Mouse (Mus musculus) MEL (cell line): ENCODE measurements around the gene Atp6v0a2. TPM values are rescaled to one million over a fixed set of nuclear protein-coding genes. Genes with fewer than 3 reads are reported as not detected.
A peak's percentile ranks its signal among the peaks of the same experiment; 100 is the strongest.

Experiments
- DNase-seq: peaks from one replicate; pipeline ENCODE4 v3.0.0; 2011; ENCODE audit warnings: low read depth, low spot score
- H3K27ac ChIP-seq: 2 replicates; pipeline ENCODE4 v1.5.1; 2012; ENCODE audit warnings: low read depth, mild to moderate bottlenecking, control low read depth, low read length, moderate library complexity; ENCODE audit not compliant: control insufficient read depth
- H3K27me3 ChIP-seq, 2 experiments: fragments of 150-350 bp in 1 of 2; sonication (generic) in 1 of 2; 2 replicates each; pipeline ENCODE4 v1.6.1; 2012; ENCODE audit warnings: low read length in 2 of 2, mild to moderate bottlenecking in 2 of 2, improper control_type of control experiment in 1 of 2, moderate library complexity in 1 of 2; ENCODE audit not compliant: insufficient read depth in 2 of 2, control insufficient read depth in 1 of 2
- H3K36me3 ChIP-seq, 2 experiments: 2 replicates each; pipeline ENCODE4 v1.6.1; 2012 to 2014; ENCODE audit warnings: low read length in 2 of 2, improper control_type of control experiment in 1 of 2, inconsistent platforms in 1 of 2, mild to moderate bottlenecking in 1 of 2; ENCODE audit not compliant: insufficient read depth in 2 of 2, control insufficient read depth in 1 of 2
- H3K4me1 ChIP-seq, 2 experiments: fragments of 150-350 bp in 1 of 2; sonication (generic) in 1 of 2; 2 replicates each; pipeline ENCODE4 v1.6.1; 2012; ENCODE audit warnings: low read length in 2 of 2, improper control_type of control experiment in 1 of 2, mild to moderate bottlenecking in 1 of 2; ENCODE audit not compliant: insufficient read depth in 2 of 2, control insufficient read depth in 1 of 2
- H3K4me3 ChIP-seq, 2 experiments: fragments of 150-350 bp in 1 of 2; sonication (generic) in 1 of 2; 2 replicates each; pipeline ENCODE4 v1.5.1; 2012; ENCODE audit warnings: low read depth in 2 of 2, low read length in 2 of 2, mild to moderate bottlenecking in 2 of 2, moderate library complexity in 2 of 2, control low read depth in 1 of 2, improper control_type of control experiment in 1 of 2; ENCODE audit not compliant: control insufficient read depth in 1 of 2, insufficient read depth in 1 of 2
- H3K79me2 ChIP-seq: 2 replicates; pipeline ENCODE4 v1.6.1; 2012; ENCODE audit warnings: mild to moderate bottlenecking, low read length, moderate library complexity; ENCODE audit not compliant: control insufficient read depth, poor library complexity, insufficient read depth
- H3K9ac ChIP-seq: 2 replicates; pipeline ENCODE4 v1.6.1; 2012; ENCODE audit warnings: low read depth, mild to moderate bottlenecking, control low read depth, low read length, moderate library complexity; ENCODE audit not compliant: control insufficient read depth, poor library complexity, severe bottlenecking
- H3K9me3 ChIP-seq: fragments of 150-350 bp; sonication (generic); replicated peaks from 2 replicates; pipeline ENCODE4 v1.6.1; 2012; ENCODE audit warnings: mild to moderate bottlenecking, low read length, improper control_type of control experiment, moderate library complexity; ENCODE audit not compliant: insufficient read depth
- BHLHE40 ChIP-seq: IDR thresholded peaks from 2 replicates; pipeline ENCODE4 v1.6.1; 2012; ENCODE audit warnings: low read depth, mild to moderate bottlenecking, inconsistent platforms, low read length, improper control_type of control experiment, borderline replicate concordance
- CHD1 ChIP-seq: IDR thresholded peaks from 2 replicates; pipeline ENCODE4 v1.6.1; 2012; ENCODE audit warnings: low read depth, mild to moderate bottlenecking, inconsistent platforms, low read length, improper control_type of control experiment
- CHD2 ChIP-seq: IDR thresholded peaks from 2 replicates; pipeline ENCODE4 v1.6.1; 2011; ENCODE audit warnings: low read length, improper control_type of control experiment
- CTCF ChIP-seq, 3 experiments: IDR thresholded peaks in 2 of 3; conservative IDR thresholded peaks in 1 of 3; 2 replicates each; pipeline ENCODE4 v1.5.1; 2011 to 2012; ENCODE audit warnings: low read length in 3 of 3, low read depth in 2 of 3, mild to moderate bottlenecking in 2 of 3, improper control_type of control experiment in 1 of 3, inconsistent platforms in 1 of 3, mixed read lengths in 1 of 3, moderate library complexity in 1 of 3; ENCODE audit not compliant: control insufficient read depth in 1 of 3, insufficient read depth in 1 of 3, poor library complexity in 1 of 3, severe bottlenecking in 1 of 3
- E2F4 ChIP-seq: IDR thresholded peaks from 2 replicates; pipeline ENCODE4 v1.6.1; 2011; ENCODE audit warnings: low read depth, low read length, improper control_type of control experiment, borderline replicate concordance
- ETS1 ChIP-seq: IDR thresholded peaks from 2 replicates; pipeline ENCODE4 v1.6.1; 2012; ENCODE audit warnings: low read depth, mild to moderate bottlenecking, inconsistent platforms, low read length, improper control_type of control experiment, moderate library complexity
- GABPA ChIP-seq: IDR thresholded peaks from 2 replicates; pipeline ENCODE4 v1.6.1; 2012; ENCODE audit warnings: low read depth, mild to moderate bottlenecking, inconsistent platforms, low read length, improper control_type of control experiment, moderate library complexity
- GATA1 ChIP-seq: IDR thresholded peaks from 2 replicates; pipeline ENCODE4 v1.6.1; 2011; ENCODE audit warnings: low read depth, low read length, improper control_type of control experiment
- HCFC1 ChIP-seq: IDR thresholded peaks from 2 replicates; pipeline ENCODE4 v1.6.1; 2012; ENCODE audit warnings: low read depth, mild to moderate bottlenecking, inconsistent platforms, low read length, improper control_type of control experiment, moderate library complexity
- JUND ChIP-seq: IDR thresholded peaks from 2 replicates; pipeline ENCODE4 v1.6.1; 2011; ENCODE audit warnings: low read depth, mild to moderate bottlenecking, improper control_type of control experiment, low read length
- KAT2A ChIP-seq: conservative IDR thresholded peaks from 2 replicates; pipeline ENCODE4 v1.6.1; 2012; ENCODE audit warnings: low read depth, low read length, improper control_type of control experiment, inconsistent platforms
- MAFK ChIP-seq: IDR thresholded peaks from 2 replicates; pipeline ENCODE4 v1.6.1; 2011; ENCODE audit warnings: low read depth, mild to moderate bottlenecking, low read length, improper control_type of control experiment, borderline replicate concordance
- MAX ChIP-seq: IDR thresholded peaks from 2 replicates; pipeline ENCODE4 v1.6.1; 2011; ENCODE audit warnings: low read length, improper control_type of control experiment
- MAZ ChIP-seq: IDR thresholded peaks from 2 replicates; pipeline ENCODE4 v1.6.1; 2012; ENCODE audit warnings: low read depth, mild to moderate bottlenecking, inconsistent platforms, low read length, improper control_type of control experiment
- MEF2A ChIP-seq: IDR thresholded peaks from 2 replicates; pipeline ENCODE4 v1.6.1; 2014; ENCODE audit warnings: low read depth, mild to moderate bottlenecking, inconsistent platforms, low read length, improper control_type of control experiment; ENCODE audit not compliant: poor library complexity, insufficient replicate concordance, severe bottlenecking; ENCODE audit errors: extremely low read depth
- MXI1 ChIP-seq: IDR thresholded peaks from 2 replicates; pipeline ENCODE4 v1.6.1; 2011; ENCODE audit warnings: mild to moderate bottlenecking, low read depth, low read length, improper control_type of control experiment
- MYB ChIP-seq: IDR thresholded peaks from 2 replicates; pipeline ENCODE4 v1.6.1; 2011; ENCODE audit warnings: mild to moderate bottlenecking, low read depth, low read length, improper control_type of control experiment
- NELFE ChIP-seq: IDR thresholded peaks from 2 replicates; pipeline ENCODE4 v1.6.1; 2011; ENCODE audit warnings: low read depth, low read length, improper control_type of control experiment
- NRF1 ChIP-seq: IDR thresholded peaks from 2 replicates; pipeline ENCODE4 v1.6.1; 2014; ENCODE audit warnings: low read depth, mild to moderate bottlenecking, inconsistent platforms, low read length, improper control_type of control experiment, moderate library complexity; ENCODE audit not compliant: poor library complexity, insufficient read depth, severe bottlenecking
- POLR2A ChIP-seq, 2 experiments: IDR thresholded peaks; 2 replicates each; pipeline ENCODE4 v1.6.1; 2011 to 2012; ENCODE audit warnings: low read length in 2 of 2, mild to moderate bottlenecking in 2 of 2, control low read depth in 1 of 2, improper control_type of control experiment in 1 of 2, low read depth in 1 of 2, moderate library complexity in 1 of 2; ENCODE audit not compliant: control insufficient read depth in 1 of 2, insufficient read depth in 1 of 2, poor library complexity in 1 of 2
- POLR2AphosphoS2 ChIP-seq: IDR thresholded peaks from 2 replicates; pipeline ENCODE4 v1.6.1; 2011; ENCODE audit warnings: low read length, improper control_type of control experiment
- POLR2AphosphoS5 ChIP-seq: IDR thresholded peaks from 2 replicates; pipeline ENCODE4 v1.6.1; 2012; ENCODE audit warnings: low read depth, borderline replicate concordance, mild to moderate bottlenecking, inconsistent platforms, low read length, moderate library complexity, mixed read lengths
- RAD21 ChIP-seq: IDR thresholded peaks from 2 replicates; pipeline ENCODE4 v1.6.1; 2011; ENCODE audit warnings: mild to moderate bottlenecking, low read depth, low read length, improper control_type of control experiment
- RCOR1 ChIP-seq: IDR thresholded peaks from 2 replicates; pipeline ENCODE4 v1.6.1; 2012; ENCODE audit warnings: low read depth, mild to moderate bottlenecking, inconsistent platforms, low read length, improper control_type of control experiment
- SIN3A ChIP-seq: IDR thresholded peaks from 2 replicates; pipeline ENCODE4 v1.6.1; 2012; ENCODE audit warnings: low read length, improper control_type of control experiment, inconsistent platforms
- TBP ChIP-seq: IDR thresholded peaks from 2 replicates; pipeline ENCODE4 v1.8.0; 2011; ENCODE audit warnings: low read depth, low read length, improper control_type of control experiment
- TCF12 ChIP-seq: IDR thresholded peaks from 2 replicates; pipeline ENCODE4 v1.6.1; 2014; ENCODE audit warnings: low read depth, mild to moderate bottlenecking, inconsistent platforms, low read length, improper control_type of control experiment, moderate library complexity
- UBTF ChIP-seq: IDR thresholded peaks from 2 replicates; pipeline ENCODE4 v1.6.1; 2012; ENCODE audit warnings: low read depth, mild to moderate bottlenecking, inconsistent platforms, low read length, improper control_type of control experiment, moderate library complexity, borderline replicate concordance; ENCODE audit not compliant: insufficient read depth
- USF1 ChIP-seq: IDR thresholded peaks from 2 replicates; pipeline ENCODE4 v1.6.1; 2014; ENCODE audit warnings: low read depth, mild to moderate bottlenecking, inconsistent platforms, low read length, improper control_type of control experiment, moderate library complexity
- USF2 ChIP-seq, 2 experiments: IDR thresholded peaks; 2 replicates each; pipeline ENCODE4 v1.6.1; 2011 to 2012; ENCODE audit warnings: improper control_type of control experiment in 2 of 2, low read length in 2 of 2, borderline replicate concordance in 1 of 2, inconsistent platforms in 1 of 2, low read depth in 1 of 2, mild to moderate bottlenecking in 1 of 2; ENCODE audit not compliant: insufficient read depth in 1 of 2
- ZC3H11A ChIP-seq: IDR thresholded peaks from 2 replicates; pipeline ENCODE4 v1.6.1; 2012; ENCODE audit warnings: low read depth, mild to moderate bottlenecking, inconsistent platforms, low read length, improper control_type of control experiment
- ZKSCAN1 ChIP-seq: IDR thresholded peaks from 2 replicates; pipeline ENCODE4 v1.6.1; 2012; ENCODE audit warnings: low read depth, mild to moderate bottlenecking, inconsistent platforms, low read length, improper control_type of control experiment, moderate library complexity
- ZMIZ1 ChIP-seq: IDR thresholded peaks from 2 replicates; pipeline ENCODE4 v1.6.1; 2012; ENCODE audit warnings: low read depth, mild to moderate bottlenecking, inconsistent platforms, low read length, improper control_type of control experiment, moderate library complexity
- ZNF384 ChIP-seq: IDR thresholded peaks from 2 replicates; pipeline ENCODE4 v1.6.1; 2012; ENCODE audit warnings: low read depth, mild to moderate bottlenecking, inconsistent platforms, low read length, improper control_type of control experiment
- polyA plus RNA-seq, 2 experiments: library from polyadenylated mRNA; stranded (reverse) in 1 of 2; unstranded in 1 of 2; fragments of >175 nt in 1 of 2; fragments of >200 nt in 1 of 2; gene quantifications; 2 replicates each; pipeline versions ENCODE4 v1.2.1 to v1.2.4; 2012; ENCODE audit warnings: low replicate concordance in 2 of 2, low read depth in 1 of 2; ENCODE audit not compliant: insufficient read length in 2 of 2, insufficient read depth in 1 of 2, missing spikeins in 1 of 2
- total RNA-seq: library from RNA; depleted of rRNA; stranded (reverse); fragments of 300-350 nt; gene quantifications from 2 replicates; pipeline ENCODE4 v1.2.3, GENCODE M21; 2012; rRNA removed

Gene Atp6v0a2
- total RNA-seq (22.3 and 31.0 TPM in 2 replicates), polyA plus RNA-seq (10 to 100 TPM in 1 of 2 experiments, not detected in 1; 30.0 TPM)

DNA sequence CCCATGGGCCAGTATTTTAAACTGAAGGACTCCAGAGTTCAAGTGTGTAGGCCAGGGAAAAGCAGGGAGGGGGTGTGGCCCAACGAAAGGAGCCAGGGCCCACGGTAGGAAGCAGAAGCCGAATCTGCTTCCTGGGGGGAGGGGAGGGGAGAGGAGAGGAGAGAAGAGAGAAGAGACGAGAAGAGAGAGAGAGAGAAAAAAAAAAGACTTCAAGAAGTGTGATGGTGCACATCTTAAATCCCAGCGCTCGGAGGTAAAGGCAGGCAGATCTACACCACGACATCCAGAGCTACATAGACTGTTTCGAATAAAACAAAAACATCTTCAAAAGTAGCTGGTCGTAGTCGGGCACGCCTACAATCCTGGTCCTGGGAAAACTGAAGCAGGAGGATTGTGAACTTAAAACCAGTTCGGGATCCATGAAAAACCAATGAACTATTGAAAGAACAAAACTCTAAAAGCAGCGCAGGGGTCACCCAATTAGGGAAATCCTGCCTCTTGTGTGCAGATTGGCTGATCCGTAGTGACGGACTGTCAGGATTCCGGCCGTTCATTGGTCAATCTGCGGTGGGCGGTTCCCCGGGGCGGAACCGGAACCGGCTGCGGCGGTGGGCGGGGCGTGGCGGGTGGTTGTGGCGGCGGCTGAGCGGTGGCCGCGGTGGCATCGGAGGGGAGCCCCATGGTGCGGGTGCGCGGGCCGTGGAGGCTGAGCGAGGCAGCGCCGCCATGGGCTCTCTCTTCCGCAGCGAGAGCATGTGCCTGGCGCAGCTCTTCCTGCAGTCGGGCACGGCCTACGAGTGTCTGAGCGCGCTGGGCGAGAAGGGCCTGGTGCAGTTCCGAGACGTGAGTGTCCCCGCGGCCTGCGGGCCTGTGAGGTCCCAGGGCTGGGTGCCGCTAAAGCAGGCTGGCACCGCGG, at the start of gene Atp6v0a2:
TSS of gene Atp6v0a2 (plus strand) at position 129 of the 916 bp plus-strand sequence.
- peaks cover 18 to 39% of the 10 kb centered on the region in 2 experiments for H3K4me1 ChIP-seq
- TF ChIP-seq JUND (no peak), NELFE (peak; percentile 71), GATA1 (no peak), ZC3H11A (no peak), CHD2 (peak; percentile 38), POLR2AphosphoS2 (peak; percentile 74; the same call in 1 of the 2 replicates), ZKSCAN1 (no peak), ZNF384 (peak; percentile 61), BHLHE40 (no peak), HCFC1 (peak; percentile 71; the same call in 1 of the 2 replicates), E2F4 (no peak), ZMIZ1 (0 out of 2 replicates have a peak, but pooled peaks have one; percentile 45), RCOR1 (no peak), MAFK (no peak), NRF1 (peak; percentile 40; the same call in 1 of the 2 replicates), RAD21 (no peak), KAT2A (no peak; the same call in 1 of the 2 replicates), UBTF (peak; percentile 46; the same call in 1 of the 2 replicates), MEF2A (no peak), POLR2A (IDR thresholded peaks at IDR 0.05; ENCODE audit: control insufficient read depth in 1 of 2, insufficient read depth in 1 of 2, low read depth in 1 of 2, low read length in 2 of 2, poor library complexity in 1 of 2) (peak; percentile 82 to 86), MAZ (0 out of 2 replicates have a peak, but pooled peaks have one; percentile 27), TBP (peak; percentile 87), TCF12 (peak; percentile 58), CTCF (IDR thresholded peaks at IDR 0.05 in 2 of 3, conservative IDR thresholded peaks at IDR 0.05 in 1 of 3; ENCODE audit: control insufficient read depth in 1 of 3, insufficient read depth in 1 of 3, low read depth in 2 of 3, low read length in 3 of 3, poor library complexity in 1 of 3, severe bottlenecking in 1 of 3) (no peak), MYB (no peak), USF2 (IDR thresholded peaks at IDR 0.05; ENCODE audit: borderline replicate concordance in 1 of 2, insufficient read depth in 1 of 2, low read depth in 1 of 2, low read length in 2 of 2) (no peak), POLR2AphosphoS5 (no peak), GABPA (no peak), SIN3A (peak; percentile 91), USF1 (no peak), CHD1 (peak; percentile 93; the same call in 1 of the 2 replicates), MAX (no peak; the same call in 1 of the 2 replicates), MXI1 (peak; percentile 18), ETS1 (peak; percentile 11; the same call in 1 of the 2 replicates)

More for the DNA sequence above, at the start of gene Atp6v0a2:
- H3K27ac ChIP-seq = peak within 1 kb of the TSS; percentile 81
- no peaks in the 10 kb centered on the region for H3K9me3 ChIP-seq
- peak; percentile 94 for DNase-seq
- peaks cover 0 to 36% of the 10 kb centered on the region in 2 experiments; a peak in 2 of 4 replicates for H3K36me3 ChIP-seq
- no peaks in the 10 kb centered on the region for H3K27me3 ChIP-seq
- peaks cover 19% of the 10 kb centered on the region for H3K79me2 ChIP-seq
- H3K4me3 ChIP-seq = peak within 1 kb of the TSS; percentile 80 to 90
- peak within 1 kb of the TSS; percentile 85 for H3K9ac ChIP-seq
